Mouse (Mus musculus) E14TG2a.4 (cell line): ENCODE data around the gene Il2ra.
A peak's percentile ranks its signal among the peaks of the same experiment; 100 is the strongest.
"Not testable (repeated sequence)": the region's sequence is repeated elsewhere in the genome, so short reads cannot be mapped to it uniquely, and the experiment has no call there.

ENCODE experiments used
- CTCF ChIP-seq: conservative IDR thresholded peaks from 2 replicates; pipeline ENCODE4 v1.5.1; 2014; ENCODE audit warnings: low read length
- POU5F1 ChIP-seq: IDR thresholded peaks from 2 replicates; pipeline ENCODE4 v1.6.1; 2014; ENCODE audit warnings: low read length, borderline replicate concordance

DNA sequence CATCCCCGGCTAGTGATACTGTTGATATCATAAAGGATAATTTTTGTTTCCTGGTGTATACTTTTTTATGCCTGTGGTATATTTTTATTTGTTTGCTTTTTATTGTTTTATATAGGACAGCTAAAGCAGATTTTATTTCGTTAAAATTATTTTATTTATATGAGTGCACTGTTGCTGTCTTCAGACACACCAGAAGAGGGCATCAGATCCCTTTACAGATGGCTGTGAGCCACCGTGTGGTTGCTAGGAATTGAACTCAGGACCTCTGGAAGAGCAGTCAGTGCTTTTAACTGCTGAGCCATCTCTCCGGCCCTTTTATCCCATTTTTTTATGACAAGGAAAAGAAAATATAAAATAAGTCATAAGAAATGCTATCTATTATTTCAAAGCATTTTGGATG, 35.9 kb upstream of the Il2ra start:
- TF ChIP-seq CTCF, result 0 out of 2 replicates have a peak, but pooled peaks have one; percentile 6
- not testable (repeated sequence) for TF ChIP-seq POU5F1
